Mouse (Mus musculus) kidney, postnatal 4 days (tissue): ENCODE measurements around the gene Acvr1c.

Experiments used
- DNase-seq, 2 experiments: peaks; one replicate each; pipeline ENCODE4 v3.0.0; 2021; ENCODE audit warnings: mixed read lengths in 2 of 2

Gene Acvr1c

GRCm38 (mm10) chr2:58282259-58282910 lies 75.3 kb downstream of the Acvr1c start:
- peak; percentile 75 to 82 for DNase-seq

DNA sequence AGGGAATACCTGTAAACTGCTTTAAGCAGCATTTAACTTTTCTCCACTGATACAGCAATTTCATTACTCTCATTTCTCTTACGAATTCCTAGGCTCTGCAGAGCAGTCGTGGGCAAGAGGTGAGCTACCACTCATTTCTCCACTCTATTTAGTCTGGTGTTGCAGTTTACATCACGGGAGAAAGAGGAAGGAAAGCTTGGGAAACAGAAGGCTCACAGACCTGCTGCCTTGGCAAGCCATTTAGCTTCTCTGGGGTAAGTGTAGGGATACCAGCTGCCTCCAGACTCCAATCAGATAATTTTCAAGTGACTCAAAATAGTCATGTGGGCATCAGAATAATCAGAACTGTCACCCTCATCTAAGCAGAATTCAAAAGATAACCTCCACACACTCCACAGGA lies 76.6 kb downstream of the Acvr1c start:
- DNase-seq = no peak

DNA sequence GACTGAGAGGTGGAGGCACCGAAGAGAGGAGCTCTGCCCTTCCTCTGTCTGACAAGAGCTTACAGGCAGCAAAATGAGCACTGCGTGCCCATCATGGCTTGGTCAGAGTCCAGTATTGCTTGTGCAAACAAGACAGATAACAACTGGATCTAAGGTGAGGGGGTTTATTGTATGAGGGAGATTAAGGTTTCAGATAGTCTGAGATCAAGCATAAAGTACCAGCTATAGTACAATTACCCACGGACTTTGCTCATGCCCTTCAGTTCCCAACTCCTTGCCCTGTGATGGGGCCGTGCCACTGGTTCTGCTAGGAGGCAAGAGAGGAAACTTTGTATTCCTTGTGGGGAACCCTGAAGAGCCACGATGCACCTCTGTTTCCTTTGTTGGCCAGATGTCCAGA lies 78.5 kb downstream of the Acvr1c start:
- no peak for DNase-seq

DNA sequence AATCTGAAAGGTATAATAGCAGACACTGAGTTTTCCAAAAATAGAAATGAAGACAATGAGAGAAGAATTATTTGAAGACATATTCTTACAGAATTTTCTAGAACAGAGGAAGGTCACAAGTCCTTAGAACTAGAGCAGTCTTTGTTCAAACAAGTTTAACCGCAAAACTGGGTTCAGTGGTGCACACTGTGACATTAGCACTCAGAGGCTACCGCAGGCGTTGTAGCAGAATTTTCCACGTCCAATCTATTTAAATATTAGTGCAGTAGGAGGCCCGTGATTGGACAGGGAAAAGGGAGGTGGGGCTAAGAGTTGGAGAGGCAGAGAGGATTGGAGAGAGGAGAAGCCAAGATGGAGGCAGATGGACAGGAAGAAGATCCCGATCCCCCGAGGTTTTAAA lies 81.2 kb downstream of the Acvr1c start:
- DNase-seq = no peak

DNA sequence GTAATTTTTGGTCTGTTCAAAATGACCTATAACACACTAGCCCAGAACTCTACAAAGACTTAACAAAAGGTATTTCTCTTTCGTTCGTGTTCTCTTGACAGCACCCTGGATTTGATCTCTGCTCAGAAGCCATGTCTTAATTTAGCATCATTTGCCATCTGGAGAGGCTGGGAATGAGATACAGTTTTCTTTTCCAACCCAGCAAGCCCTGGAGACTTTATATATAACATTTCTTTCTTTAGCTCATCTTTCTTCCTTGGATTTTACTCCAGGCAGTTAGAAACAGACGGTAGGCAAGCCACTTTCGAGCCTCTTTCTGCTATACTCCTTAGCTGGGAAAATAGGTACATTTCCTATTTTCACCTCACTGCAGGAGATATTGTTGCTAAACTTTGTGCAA lies 117.1 kb downstream of the Acvr1c start:
- no peak for DNase-seq

DNA sequence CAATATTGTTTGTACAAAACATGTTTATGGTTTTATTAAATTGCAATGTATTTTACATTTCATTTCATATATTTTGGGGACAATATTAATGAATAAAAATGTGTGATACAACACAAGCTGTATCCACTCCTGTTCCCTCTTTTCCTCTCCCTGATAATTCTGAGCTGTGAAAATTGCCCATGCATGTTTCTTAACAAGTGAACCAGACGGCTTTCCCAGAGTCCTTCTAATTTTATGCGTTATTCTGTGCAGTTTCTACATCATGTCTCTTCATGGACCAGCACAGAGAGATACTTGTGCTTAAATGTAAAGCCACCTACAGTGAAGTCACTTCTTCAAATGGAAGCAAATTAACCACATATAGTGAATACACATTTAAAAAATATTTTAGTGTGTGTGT lies 120.2 kb downstream of the Acvr1c start:
- DNase-seq = no peak
